Mouse (Mus musculus) common myeloid progenitor, adult 5-6 weeks (primary cell): ENCODE data around the gene H2-Q4. TPM values are rescaled to one million over a fixed set of nuclear protein-coding genes. Genes with fewer than 3 reads are reported as not detected.
"Not testable (repeated sequence)": the region's sequence is repeated elsewhere in the genome, so short reads cannot be mapped to it uniquely, and the experiment has no call there.

Source experiments
- ATAC-seq: replicated peaks from 2 replicates; pipeline ENCODE4 v1.8.0; 2016; ENCODE audit warnings: low read depth, mild to moderate bottlenecking, moderate TSS enrichment, inconsistent platforms; ENCODE audit not compliant: poor library complexity, severe bottlenecking
- total RNA-seq: library from RNA; stranded (forward); fragments of 200-1000, 187-1606 nt; gene quantifications from 2 replicates; pipeline ENCODE4 v1.2.3, GENCODE M21; 2017

Gene H2-Q4
- 53.3 and 55.3 TPM in 2 replicates for total RNA-seq

DNA sequence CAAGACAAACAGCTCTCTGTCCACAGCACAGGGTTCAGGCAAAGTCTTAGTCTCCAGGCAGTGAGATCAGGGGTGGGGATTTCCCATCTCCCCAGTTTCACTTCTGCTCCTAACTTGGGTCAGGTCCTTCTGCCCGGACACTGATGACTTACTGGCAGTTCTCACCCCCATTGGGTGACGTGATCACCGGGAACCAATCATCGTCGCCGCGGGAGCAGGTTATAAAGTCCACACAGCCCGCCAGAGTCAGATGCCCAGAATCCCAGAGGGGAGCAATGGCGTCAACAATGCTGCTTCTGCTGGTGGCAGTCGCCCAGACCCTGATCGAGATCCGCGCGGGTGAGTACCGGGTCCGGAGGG, at the start of gene H2-Q4:
TSS of gene H2-Q4 (plus strand) at position 249 of the 360 bp plus-strand sequence.
- peak; percentile 100 for ATAC-seq

DNA sequence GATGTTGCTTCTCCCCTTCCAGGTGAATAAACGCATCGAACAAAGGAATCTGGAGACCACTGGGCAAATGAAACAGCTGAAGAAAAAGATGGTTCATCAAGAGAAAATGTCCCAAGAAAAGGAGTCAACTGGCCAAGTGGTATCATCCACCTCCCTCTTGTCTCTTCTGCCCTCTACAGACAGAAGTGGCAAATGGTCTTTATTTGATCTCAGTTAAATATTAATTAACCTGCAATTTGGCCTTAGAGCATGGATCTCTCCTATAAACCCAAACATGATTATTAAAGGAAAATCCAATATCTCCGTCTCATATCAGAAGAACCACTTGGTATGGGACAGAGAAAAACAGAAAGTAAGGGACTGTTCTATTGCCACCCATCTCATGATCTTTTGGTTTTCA, 49.7 kb upstream of the H2-Q4 start:
- not testable (repeated sequence) for ATAC-seq

DNA sequence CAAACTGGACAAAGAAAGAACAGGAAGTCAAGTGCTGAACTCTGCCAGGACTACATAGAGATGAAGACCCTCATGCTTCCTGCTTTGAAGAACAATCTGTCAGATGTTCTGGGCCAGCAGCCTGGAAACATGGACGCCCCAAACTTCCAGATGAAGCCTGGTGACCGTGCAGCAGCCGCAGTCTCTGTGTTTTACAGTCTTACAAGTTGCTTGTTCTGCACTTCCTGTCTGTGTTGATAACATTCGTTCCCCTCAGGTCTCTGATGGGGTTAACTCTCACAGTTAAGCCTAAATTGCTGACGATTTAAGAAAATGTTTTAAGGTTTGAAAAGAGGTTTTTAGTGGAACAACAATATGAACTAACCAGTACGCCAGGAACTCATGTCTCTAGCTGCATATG, 47.9 kb upstream of the H2-Q4 start:
- not testable (repeated sequence) for ATAC-seq

DNA sequence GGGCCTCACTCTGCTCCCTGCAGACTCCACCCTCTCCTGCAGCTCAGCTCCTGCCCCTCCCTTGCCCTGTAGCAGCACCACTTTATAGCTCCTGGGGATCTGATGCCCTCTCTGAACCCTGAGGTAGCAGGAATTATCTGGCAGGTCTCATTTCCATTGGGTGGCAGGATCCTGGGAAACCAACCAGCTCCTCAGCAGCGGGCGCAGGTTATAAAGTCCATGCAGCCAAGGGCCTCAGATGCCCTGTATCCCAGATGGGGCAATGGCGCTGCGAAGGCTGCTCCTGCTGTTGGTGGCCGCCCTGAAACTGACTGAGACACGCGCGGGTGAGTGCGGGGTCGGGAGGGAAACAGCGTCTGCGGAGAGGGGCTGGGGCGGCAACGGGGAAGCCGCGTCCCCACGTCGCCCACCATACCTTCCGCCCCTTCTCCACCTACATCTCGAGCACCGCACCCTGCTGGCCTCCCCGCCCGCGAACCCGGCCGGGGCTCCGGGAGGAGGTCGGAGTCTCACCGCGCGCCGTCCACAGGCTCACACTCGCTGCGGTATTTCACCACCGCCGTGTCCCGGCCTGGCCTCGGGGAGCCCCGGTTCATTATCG, 37.2 kb upstream of the H2-Q4 start, which contains the start of gene H2-Q2:
TSS of gene H2-Q2 (plus strand) at position 172 of the 601 bp plus-strand sequence.
- ATAC-seq: peak; percentile 42; the same call in 1 of the 2 replicates

DNA sequence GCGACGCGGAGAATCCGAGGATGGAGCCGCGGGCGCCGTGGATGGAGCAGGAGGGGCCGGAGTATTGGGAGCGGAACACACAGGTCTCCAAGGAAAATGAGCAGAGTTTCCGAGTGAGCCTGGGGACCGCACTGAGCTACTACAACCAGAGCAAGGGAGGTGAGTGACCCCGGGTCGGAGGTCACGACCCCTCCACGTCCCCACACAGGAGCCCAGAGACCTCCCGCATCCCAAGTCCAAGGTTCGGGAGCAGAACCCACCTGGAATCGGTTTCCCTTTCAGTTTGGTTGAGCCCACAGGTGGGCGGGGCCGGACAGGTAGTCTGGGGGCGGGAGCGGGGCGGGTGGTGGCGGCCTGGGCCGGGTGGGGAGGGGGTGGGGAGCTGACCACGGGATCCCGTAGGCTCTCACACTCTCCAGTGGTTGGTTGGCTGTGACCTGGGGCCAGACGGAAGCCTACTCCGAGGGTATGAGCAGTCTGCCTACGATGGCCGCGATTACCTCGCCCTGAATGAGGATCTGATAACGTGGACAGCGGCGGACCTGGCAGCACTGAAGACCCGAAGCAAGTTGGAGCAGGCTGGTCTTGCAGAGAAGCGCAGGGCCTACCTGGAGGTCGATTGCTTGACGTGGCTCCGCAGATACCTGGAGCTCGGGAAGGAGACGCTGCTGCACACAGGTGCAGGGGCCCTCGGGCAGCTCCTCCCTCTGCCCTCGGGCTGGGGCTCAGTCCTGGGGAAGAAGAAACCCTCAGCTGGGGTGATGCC, 36.5 kb upstream of the H2-Q4 start:
- ATAC-seq: peak; percentile 18; the same call in 1 of the 2 replicates

DNA sequence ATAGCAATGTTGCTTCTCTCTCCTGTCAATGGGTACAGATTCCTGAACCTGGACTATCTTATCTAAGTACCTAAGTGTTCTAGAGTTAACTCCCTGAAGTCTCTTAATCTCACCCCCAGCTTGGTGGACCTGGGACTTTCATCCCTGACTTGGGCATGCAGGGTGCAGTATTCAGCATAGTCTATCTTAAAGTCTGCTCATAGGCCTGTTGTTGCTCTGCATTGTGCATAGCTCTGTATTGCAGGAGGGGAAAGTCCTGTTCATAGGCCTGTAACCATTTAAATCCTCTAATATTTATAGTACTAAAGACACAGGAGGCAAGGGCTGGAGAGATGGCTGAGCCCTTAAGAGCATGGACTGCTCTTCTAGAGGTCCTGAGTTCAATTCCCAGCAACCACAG, 31.8 kb upstream of the H2-Q4 start:
- not testable (repeated sequence) for ATAC-seq

DNA sequence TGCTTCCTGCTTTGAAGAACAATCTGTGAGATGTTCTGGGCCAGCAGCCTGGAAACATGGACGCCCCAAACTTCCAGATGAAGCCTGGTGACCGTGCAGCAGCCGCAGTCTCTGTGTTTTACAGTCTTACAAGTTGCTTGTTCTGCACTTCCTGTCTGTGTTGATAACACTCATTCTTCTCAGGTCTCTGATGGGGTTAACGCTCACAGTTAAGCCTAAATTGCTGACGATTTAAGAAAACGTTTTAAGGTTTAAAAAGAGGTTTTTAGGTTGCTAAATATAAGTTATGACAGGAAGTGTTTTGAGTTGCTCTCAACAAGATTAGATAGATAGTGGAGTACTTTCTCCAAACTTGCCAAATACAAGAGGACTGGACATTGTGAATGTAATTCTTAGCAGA, 26.1 kb upstream of the H2-Q4 start:
- not testable (repeated sequence) for ATAC-seq

DNA sequence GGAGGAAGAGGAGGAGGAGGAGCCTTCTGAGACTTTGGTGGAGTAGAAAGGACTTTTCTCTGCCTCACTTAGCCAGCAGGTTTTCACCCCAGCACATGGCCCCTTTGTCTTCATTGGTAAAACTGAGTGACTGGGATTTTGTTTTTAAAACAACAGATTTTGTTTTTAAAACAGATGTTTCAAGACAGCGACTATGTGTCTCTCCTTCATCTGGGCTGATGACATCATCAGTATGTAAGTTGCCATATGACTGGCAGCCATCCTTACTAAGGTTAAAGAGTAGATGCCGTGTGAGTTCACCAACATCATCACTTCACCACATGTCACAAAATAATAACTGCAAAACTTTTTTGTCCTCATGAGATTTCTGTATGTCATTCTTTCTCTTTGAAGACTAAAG, 25.3 kb upstream of the H2-Q4 start:
- no peak for ATAC-seq

DNA sequence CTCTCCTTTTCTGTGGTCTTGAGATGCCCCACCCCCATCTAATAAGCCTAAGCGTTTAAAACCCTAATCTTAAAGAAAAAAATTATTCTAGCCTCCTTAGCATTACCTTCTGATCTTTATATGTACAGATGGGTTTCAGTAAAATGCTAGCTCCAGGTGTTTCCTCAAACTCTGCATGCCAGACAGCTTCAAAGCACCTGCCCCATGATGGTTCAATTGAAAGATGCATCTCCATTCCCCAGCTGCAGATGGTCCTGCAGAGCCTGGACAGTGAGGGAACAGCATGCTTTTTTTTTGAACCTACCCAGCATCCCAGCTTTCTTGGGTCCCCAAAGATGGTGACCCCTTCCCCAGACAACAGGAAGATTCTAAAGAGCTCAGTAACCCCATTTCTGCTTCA, 22.3 kb upstream of the H2-Q4 start:
- ATAC-seq: no peak

DNA sequence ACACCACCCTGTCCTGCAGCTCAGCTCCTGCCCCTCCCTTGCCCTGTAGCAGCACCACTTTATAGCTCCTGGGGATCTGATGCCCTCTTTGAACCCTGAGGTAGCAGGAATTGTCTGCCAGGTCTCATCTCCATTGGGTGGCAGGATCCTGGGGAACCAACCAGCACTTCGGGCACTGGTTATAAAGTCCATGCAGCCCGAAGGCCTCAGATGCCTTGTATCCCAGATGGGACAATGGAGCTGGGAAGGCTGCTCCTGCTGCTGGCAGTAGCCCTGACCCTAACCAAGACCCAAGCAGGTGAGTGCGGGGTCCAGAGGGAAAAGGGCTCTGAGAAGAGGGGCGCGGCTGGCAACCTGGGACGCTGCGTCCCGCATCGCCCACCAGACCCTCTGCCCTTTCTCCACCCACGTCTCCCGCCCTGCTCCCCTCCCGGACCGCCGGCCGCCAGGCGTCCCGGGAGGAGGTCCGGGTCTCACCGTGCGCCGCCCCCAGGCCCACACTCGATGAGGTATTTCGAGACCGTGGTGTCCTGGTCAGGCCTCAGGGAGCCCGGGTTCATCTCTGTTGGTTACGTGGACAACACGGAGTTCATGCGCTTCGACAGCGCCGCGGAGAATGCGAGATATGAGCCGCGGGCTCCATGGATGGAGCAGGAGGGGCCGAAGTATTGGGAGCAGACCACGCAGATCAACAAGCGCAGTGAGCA, 20.5 kb upstream of the H2-Q4 start:
- no peak for ATAC-seq

DNA sequence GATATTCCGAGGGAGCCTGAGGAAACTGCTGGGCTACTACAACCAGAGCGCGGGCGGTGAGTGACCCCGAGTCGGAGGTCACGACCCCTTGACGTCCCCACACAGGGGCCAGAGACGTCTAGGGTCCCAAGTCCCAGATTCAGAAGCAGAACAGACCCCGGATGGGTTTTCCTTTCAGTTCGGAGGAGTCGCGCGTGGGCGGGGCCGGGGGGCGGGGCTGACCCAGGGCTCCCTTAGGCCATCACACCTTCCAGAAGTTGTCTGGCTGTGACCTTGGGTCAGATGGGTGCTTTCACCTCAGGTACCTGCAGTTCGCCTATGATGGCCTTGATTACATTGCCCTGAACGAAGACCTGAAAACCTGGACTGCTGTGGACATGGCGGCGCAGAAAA, 20.0 kb upstream of the H2-Q4 start:
- ATAC-seq: no peak

DNA sequence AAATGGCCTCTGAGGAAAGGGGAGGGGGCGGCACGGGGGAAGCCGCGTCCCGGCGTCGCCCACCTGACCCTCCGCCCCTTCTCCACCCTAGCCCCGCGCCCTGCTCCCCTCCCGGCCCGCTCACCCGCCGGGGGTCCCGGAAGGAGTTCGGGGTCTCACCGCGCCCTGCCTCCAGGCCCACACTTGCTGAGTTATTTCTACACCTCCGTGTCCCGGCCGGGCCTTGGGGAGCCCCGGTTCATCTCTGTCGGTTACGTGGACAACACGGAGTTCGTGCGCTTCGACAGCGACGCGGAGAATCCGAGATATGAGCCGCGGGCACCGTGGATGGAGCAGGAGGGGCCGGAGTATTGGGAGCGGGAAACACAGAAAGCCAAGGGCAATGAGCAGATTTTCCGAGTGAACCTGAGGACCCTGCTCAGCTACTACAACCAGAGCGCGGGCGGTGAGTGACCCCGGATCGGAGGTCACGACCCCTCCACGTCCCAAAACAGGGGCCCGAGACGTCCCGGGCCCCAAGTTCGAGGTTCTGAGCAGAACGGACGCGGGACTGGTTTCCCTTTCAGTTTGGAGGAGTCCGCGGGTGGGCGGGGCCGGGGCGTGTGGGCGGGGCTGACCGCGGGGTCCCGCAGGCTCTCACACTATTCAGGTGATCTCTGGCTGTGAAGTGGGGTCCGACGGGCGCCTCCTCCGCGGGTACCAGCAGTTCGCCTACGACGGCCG, 473 bp downstream of the H2-Q4 start:
- ATAC-seq: 0 out of 2 replicates have a peak, but pooled peaks have one; percentile 18

DNA sequence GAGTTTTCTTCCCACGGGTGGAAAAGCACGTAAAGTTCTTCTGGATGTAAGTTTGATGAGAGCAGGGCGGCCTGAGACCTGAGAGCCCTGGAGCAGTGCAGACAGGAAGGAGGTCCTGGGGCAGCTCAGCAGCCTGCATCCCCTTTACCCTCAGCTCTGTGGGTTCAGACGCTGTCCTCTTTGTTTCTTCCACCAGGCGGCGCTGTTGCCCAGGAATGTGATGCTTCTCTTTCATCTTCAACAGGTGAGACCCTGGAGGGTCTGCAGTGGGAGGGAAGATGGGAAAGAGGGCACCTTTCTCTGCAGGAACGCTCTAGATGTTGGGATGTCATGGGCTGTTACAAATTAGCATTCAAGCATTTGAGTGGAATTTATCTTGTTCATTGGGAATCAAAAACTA, 10.4 kb downstream of the H2-Q4 start:
- ATAC-seq: not testable (repeated sequence)

DNA sequence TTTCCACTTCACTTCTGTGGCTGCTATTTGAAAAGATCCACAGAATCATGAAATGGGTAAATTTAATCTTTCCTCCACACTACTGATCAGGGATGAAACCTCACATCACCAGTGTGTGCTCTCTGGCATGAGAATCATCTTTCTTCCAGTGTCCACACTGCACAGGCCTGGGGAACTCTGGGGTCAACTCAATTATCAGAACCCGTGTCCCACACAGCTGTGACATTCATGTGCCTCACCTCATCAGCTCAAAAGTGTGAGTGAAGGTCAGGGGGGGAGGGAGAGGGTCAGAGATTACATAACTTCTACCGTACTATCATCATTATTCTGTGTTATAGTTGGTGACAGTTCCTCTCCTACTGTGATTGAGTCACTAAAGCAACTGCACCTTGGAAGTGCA, 13.3 kb downstream of the H2-Q4 start:
- not testable (repeated sequence) for ATAC-seq

DNA sequence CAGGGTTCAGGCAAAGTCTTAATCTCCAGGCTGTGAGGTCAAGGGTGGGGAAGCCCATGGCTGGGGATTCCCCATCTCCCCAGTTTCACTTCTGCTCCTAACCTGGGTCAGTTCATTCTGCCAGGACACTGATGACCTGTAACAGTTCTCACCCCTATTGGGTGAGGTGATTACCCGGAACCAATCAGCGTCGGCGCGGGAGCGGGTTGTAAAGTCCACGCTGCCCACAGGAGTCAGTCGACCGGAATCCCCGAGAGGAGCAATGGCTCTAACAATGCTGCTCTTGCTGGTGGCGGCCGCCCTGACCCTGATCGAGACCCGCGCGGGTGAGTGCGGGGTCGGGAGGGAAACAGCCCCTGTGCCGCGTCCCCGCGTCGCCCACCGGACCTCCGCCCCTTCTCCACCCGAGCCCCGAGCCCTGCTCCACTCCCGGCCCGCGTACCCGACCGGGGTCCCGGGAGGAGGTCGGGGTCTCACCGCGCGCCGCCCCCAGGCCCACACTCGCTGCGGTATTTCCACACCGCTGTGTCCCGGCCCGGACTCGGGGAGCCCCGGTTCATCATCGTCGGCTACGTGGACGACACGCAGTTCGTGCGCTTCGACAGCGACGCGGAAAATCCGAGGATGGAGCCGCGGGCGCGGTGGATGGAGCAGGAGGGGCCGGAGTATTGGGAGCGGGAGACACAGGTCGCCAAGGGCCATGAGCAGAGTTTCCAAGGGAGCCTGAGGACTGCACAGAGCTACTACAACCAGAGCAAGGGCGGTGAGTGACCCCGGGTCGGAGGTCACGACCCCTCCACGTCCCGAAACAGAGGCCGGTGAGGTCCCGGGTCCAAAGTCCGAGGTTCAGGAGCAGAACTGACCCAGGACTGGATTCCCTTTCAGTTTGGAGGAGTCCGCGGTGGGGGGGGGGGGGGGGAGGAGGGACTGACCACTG, 14.7 kb downstream of the H2-Q4 start:
- ATAC-seq: peak; percentile 99

DNA sequence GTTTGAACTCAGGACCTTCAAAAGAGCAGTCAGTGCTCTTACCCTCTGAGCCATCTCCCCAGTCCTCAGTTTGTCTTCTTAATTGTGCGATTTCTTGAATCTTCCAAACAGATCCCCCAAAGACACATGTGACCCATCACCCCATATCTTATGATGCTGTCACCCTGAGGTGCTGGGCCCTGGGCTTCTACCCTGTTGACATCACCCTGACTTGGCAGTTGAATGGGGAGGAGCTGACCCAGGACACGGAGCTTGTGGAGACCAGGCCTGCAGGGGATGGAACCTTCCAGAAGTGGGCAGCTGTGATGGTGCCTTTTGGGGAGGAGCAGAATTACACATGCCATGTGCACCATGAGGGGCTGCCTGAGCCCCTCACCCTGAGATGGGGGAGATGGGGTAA, 17.5 kb downstream of the H2-Q4 start:
- not testable (repeated sequence) for ATAC-seq

DNA sequence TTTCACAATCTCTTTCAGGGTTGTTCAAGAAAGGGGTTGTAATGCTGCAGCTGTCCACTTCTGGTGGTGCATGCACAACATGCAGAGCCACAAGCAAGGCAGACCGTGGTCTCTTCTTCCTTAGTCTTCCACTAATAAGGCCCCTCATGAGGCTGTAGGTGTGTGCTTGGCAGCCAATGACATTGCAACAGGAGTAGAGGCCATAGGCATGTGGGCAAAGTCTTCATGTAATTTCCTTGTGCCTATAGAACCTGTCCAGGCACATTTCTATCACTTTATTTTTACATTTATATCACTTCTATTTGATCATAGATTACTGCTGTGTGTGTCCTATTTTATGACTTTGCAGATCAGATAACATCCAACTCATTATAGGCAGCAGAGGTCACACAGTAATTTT, 33.6 kb downstream of the H2-Q4 start:
- ATAC-seq: not testable (repeated sequence)

DNA sequence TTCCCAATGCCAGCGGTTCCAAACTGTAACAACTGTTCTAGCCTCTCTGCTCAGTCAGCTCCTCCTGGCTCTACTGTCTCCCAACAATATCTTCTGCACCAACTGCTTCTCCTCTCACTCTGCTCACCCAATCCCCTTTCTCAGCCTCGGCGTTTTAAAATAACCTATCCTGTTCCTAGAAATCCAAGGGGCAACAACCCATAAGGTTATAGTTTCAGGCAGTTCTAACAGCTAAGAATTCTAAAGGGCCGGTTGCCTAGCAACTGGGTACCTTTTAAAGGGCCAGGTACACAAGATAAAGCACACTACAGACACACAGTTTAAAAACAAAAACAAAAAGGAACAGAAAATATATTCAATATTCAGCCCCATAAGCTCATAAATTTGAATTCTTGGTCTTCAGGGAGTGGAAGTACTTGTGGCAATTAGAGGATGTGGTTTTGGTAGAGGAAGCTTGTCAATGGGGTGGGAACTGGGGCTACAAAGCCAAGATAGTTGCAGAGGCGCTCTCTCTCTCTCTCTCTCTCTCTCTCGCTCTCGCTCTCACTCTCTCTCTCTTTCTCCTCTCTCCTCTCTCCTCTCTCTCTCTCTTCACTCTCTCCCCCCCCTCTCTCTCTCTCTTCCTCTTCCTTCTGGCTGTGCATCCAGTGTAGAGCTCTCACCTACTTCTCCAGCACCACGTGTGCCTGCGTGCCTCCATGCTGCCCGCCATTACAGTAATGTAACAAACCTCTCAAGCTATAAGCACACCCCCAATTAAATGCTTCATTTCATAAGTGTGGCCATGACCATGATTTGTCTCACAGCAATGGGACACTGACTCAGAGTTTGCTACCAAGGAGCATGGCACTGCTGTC, 36.1 kb downstream of the H2-Q4 start:
- peak; percentile 87 for ATAC-seq
